Mouse (Mus musculus): Measurements from ENCODE around the gene 4930402H24Rik. TPM values are rescaled to one million over a fixed set of nuclear protein-coding genes. Genes with fewer than 3 reads are reported as not detected.

4930402H24Rik gene
- polyA plus RNA-seq, 1 experiment, result 35.2 TPM

DNA sequence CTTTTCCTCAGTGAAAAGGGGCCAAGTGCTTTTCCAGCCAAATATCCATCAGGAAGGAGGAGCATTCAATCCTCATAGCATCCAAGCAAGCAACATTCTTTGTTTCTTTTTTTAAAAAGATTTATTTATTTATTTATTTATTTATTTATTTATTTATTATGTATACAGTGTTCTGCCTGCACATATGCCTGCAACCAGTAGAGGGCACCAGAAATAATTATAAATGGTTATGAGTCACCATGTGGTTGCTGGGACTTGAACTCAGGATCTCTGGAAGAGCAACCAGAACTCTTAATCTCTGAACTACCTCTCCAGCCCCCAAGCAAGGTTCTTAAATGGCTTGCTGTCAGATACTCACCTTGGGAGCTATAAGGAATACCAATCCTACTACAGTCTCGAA lies 93.7 kb downstream of the 4930402H24Rik start:
- no peaks in the 10 kb centered on the region for H3K4me1 ChIP-seq (replicated peaks; ENCODE audit: control insufficient read depth, insufficient read depth, low read length)
- peaks cover 11% of the 10 kb centered on the region for H3K36me3 ChIP-seq (ENCODE audit: control insufficient read depth, insufficient read depth, low read length)
- no peak for DNase-seq
- no peaks in the 10 kb centered on the region for H3K27me3 ChIP-seq (ENCODE audit: control insufficient read depth, insufficient read depth, low read length)
- 100% methylated on average over 1 of the region's 1 CpGs for WGBS
- H3K4me3 ChIP-seq (ENCODE audit: control insufficient read depth, insufficient read depth, low read length), result no peak overlapping the region
- no peak overlapping the region for H3K27ac ChIP-seq (ENCODE audit: control insufficient read depth, insufficient read depth, low read length)
- no peak for TF ChIP-seq CTCF (IDR thresholded peaks at IDR 0.05; ENCODE audit: borderline replicate concordance, control insufficient read depth, extremely low read depth, insufficient read depth, low read length, poor library complexity)
- no peak for TF ChIP-seq POLR2A (IDR thresholded peaks at IDR 0.05; ENCODE audit: control insufficient read depth, extremely low read depth, insufficient read depth, low read length, poor library complexity)

DNA sequence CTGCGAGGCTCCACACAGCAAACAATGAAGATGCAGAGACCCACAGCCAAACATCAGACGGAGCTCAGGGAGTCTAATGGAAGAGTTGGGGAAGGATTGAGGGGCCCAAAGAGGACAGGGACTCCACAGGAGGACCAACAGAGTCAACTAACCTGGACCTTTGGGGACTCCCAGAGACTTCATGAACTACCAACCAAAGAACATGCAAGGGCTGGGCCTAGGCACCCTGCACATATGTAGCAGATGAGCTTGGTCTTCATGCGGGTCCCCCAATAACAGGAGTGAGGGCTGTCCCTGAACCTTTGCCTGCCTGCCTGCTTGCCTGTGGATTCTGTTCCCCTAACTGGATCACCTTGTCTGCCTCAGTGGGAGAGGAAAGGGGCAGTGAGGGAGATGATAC lies 101.1 kb downstream of the 4930402H24Rik start:
- TF ChIP-seq POLR2A (IDR thresholded peaks at IDR 0.05; ENCODE audit: control insufficient read depth, extremely low read depth, insufficient read depth, low read length, poor library complexity), result no peak
- Histone ChIP-seq H3K27me3 (ENCODE audit: control insufficient read depth, insufficient read depth, low read length) (no peaks in the 10 kb centered on the region), H3K4me1 (replicated peaks; ENCODE audit: control insufficient read depth, insufficient read depth, low read length) (no peaks in the 10 kb centered on the region), H3K27ac (ENCODE audit: control insufficient read depth, insufficient read depth, low read length) (no peak overlapping the region), H3K36me3 (ENCODE audit: control insufficient read depth, insufficient read depth, low read length) (peaks cover 16% of the 10 kb centered on the region), H3K4me3 (ENCODE audit: control insufficient read depth, insufficient read depth, low read length) (no peak overlapping the region)
- no peak for DNase-seq
- 97% methylated on average over 3 of the region's 3 CpGs for WGBS

- H3K36me3 ChIP-seq (ENCODE audit: control insufficient read depth, insufficient read depth, low read length), result peaks cover 15% of the 10 kb centered on the region
- WGBS, result 94% methylated on average over 25 of the region's 25 CpGs
- H3K4me3 ChIP-seq (ENCODE audit: control insufficient read depth, insufficient read depth, low read length), result no peak overlapping the region
- H3K27me3 ChIP-seq (ENCODE audit: control insufficient read depth, insufficient read depth, low read length), result no peaks in the 10 kb centered on the region
- DNase-seq, result no peak
- TF ChIP-seq POLR2A (IDR thresholded peaks at IDR 0.05; ENCODE audit: control insufficient read depth, extremely low read depth, insufficient read depth, low read length, poor library complexity) (no peak), CTCF (IDR thresholded peaks at IDR 0.05; ENCODE audit: borderline replicate concordance, control insufficient read depth, extremely low read depth, insufficient read depth, low read length, poor library complexity) (no peak)
- H3K27ac ChIP-seq (ENCODE audit: control insufficient read depth, insufficient read depth, low read length), result no peak overlapping the region
- H3K4me1 ChIP-seq (replicated peaks; ENCODE audit: control insufficient read depth, insufficient read depth, low read length), result no peaks in the 10 kb centered on the region
Measured at GRCm38 (mm10) chr2:130803706-130804105, 102.5 kb downstream of the 4930402H24Rik start.

- no peaks in the 10 kb centered on the region for H3K36me3 ChIP-seq (ENCODE audit: control insufficient read depth, insufficient read depth, low read length)
- H3K4me1 ChIP-seq (replicated peaks; ENCODE audit: control insufficient read depth, insufficient read depth, low read length), result no peaks in the 10 kb centered on the region
- no peak overlapping the region for H3K4me3 ChIP-seq (ENCODE audit: control insufficient read depth, insufficient read depth, low read length)
- no peaks in the 10 kb centered on the region for H3K27me3 ChIP-seq (ENCODE audit: control insufficient read depth, insufficient read depth, low read length)
- TF ChIP-seq POLR2A (IDR thresholded peaks at IDR 0.05; ENCODE audit: control insufficient read depth, extremely low read depth, insufficient read depth, low read length, poor library complexity) (no peak), CTCF (IDR thresholded peaks at IDR 0.05; ENCODE audit: borderline replicate concordance, control insufficient read depth, extremely low read depth, insufficient read depth, low read length, poor library complexity) (no peak)
- no peak overlapping the region for H3K27ac ChIP-seq (ENCODE audit: control insufficient read depth, insufficient read depth, low read length)
- DNase-seq, result no peak
- 96% methylated on average over 8 of the region's 8 CpGs for WGBS
Measured at GRCm38 (mm10) chr2:130795731-130796130, 110.5 kb downstream of the 4930402H24Rik start.

DNA sequence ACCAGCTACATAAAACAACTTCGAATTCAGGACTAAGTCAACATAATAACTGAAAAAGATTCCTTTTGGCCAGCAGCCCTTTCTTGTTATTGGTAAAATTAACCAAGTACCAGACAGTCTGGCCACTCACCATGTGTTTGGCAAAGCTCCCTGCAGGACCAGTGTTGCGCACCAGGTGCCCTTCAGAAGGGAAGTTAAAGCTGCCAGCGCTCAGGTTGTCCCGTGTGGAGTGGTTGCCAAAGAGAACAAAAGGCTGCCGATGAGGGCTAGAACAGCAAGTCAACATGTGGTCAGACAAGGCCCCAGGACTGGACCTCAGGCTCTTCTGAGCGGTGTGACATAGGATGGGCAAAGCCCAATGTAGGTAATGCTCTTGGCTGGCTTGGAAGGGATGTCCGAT lies 114.5 kb downstream of the 4930402H24Rik start:
- Histone ChIP-seq H3K27me3 (ENCODE audit: control insufficient read depth, insufficient read depth, low read length) (no peaks in the 10 kb centered on the region), H3K27ac (ENCODE audit: control insufficient read depth, insufficient read depth, low read length) (no peak overlapping the region), H3K36me3 (ENCODE audit: control insufficient read depth, insufficient read depth, low read length) (no peaks in the 10 kb centered on the region), H3K4me1 (replicated peaks; ENCODE audit: control insufficient read depth, insufficient read depth, low read length) (no peaks in the 10 kb centered on the region), H3K4me3 (ENCODE audit: control insufficient read depth, insufficient read depth, low read length) (no peak overlapping the region)
- WGBS, result 94% methylated on average over 7 of the region's 7 CpGs
- no peak for TF ChIP-seq POLR2A (IDR thresholded peaks at IDR 0.05; ENCODE audit: control insufficient read depth, extremely low read depth, insufficient read depth, low read length, poor library complexity)
- TF ChIP-seq CTCF (IDR thresholded peaks at IDR 0.05; ENCODE audit: borderline replicate concordance, control insufficient read depth, extremely low read depth, insufficient read depth, low read length, poor library complexity), result no peak
- DNase-seq, result no peak

- Histone ChIP-seq H3K36me3 (ENCODE audit: control insufficient read depth, insufficient read depth, low read length) (no peaks in the 10 kb centered on the region), H3K4me3 (ENCODE audit: control insufficient read depth, insufficient read depth, low read length) (no peak overlapping the region), H3K27me3 (ENCODE audit: control insufficient read depth, insufficient read depth, low read length) (no peaks in the 10 kb centered on the region), H3K4me1 (replicated peaks; ENCODE audit: control insufficient read depth, insufficient read depth, low read length) (no peaks in the 10 kb centered on the region), H3K27ac (ENCODE audit: control insufficient read depth, insufficient read depth, low read length) (no peak overlapping the region)
- TF ChIP-seq CTCF (IDR thresholded peaks at IDR 0.05; ENCODE audit: borderline replicate concordance, control insufficient read depth, extremely low read depth, insufficient read depth, low read length, poor library complexity), result no peak
- TF ChIP-seq POLR2A (IDR thresholded peaks at IDR 0.05; ENCODE audit: control insufficient read depth, extremely low read depth, insufficient read depth, low read length, poor library complexity), result no peak
- 97% methylated on average over 6 of the region's 6 CpGs for WGBS
- DNase-seq, result no peak
Measured at GRCm38 (mm10) chr2:130789642-130790041, 116.6 kb downstream of the 4930402H24Rik start.

DNA sequence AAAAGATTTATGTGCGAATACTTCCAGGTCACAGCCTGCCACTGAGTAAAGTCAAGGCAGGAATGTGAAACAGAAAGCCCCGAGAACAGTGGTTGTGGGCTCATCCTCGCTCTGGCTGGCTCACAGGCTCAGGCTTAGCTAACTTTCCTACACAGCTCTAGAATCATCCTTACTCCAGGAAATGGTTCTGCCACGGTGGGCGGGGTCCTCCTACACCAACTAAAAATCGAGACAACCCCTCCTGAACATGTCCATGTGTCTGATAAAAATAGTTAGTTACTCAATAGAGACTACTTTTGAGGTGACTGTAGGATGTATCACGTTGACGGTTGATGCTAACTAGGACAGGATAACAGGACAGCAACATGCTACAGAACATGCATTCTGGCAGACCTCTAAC lies 117.2 kb downstream of the 4930402H24Rik start:
- Histone ChIP-seq H3K4me3 (ENCODE audit: control insufficient read depth, insufficient read depth, low read length) (no peak overlapping the region), H3K36me3 (ENCODE audit: control insufficient read depth, insufficient read depth, low read length) (no peaks in the 10 kb centered on the region), H3K27ac (ENCODE audit: control insufficient read depth, insufficient read depth, low read length) (no peak overlapping the region), H3K27me3 (ENCODE audit: control insufficient read depth, insufficient read depth, low read length) (no peaks in the 10 kb centered on the region), H3K4me1 (replicated peaks; ENCODE audit: control insufficient read depth, insufficient read depth, low read length) (no peaks in the 10 kb centered on the region)
- 87% methylated on average over 8 of the region's 8 CpGs for WGBS
- no peak for DNase-seq
- TF ChIP-seq POLR2A (IDR thresholded peaks at IDR 0.05; ENCODE audit: control insufficient read depth, extremely low read depth, insufficient read depth, low read length, poor library complexity), result no peak
- no peak for TF ChIP-seq CTCF (IDR thresholded peaks at IDR 0.05; ENCODE audit: borderline replicate concordance, control insufficient read depth, extremely low read depth, insufficient read depth, low read length, poor library complexity)
